Mouse (Mus musculus) retina, adult 2 months (tissue): ENCODE data around the gene Tpp1.

Experiments
- DNase-seq: peaks from one replicate; pipeline ENCODE4 v3.0.0-alpha.2; 2012; ENCODE audit warnings: low read depth, low spot score

The Tpp1 gene

GRCm38 (mm10) chr7:105751491-105752433, at the start of gene Tpp1:
Gene Tpp1 (minus strand): TSS chr7:105752235.
- DNase-seq: peak; percentile 89

- DNase-seq: no peak
These were observed 44.9 kb upstream of the Tpp1 start for GRCm38 (mm10) chr7:105796972-105797371.

DNA sequence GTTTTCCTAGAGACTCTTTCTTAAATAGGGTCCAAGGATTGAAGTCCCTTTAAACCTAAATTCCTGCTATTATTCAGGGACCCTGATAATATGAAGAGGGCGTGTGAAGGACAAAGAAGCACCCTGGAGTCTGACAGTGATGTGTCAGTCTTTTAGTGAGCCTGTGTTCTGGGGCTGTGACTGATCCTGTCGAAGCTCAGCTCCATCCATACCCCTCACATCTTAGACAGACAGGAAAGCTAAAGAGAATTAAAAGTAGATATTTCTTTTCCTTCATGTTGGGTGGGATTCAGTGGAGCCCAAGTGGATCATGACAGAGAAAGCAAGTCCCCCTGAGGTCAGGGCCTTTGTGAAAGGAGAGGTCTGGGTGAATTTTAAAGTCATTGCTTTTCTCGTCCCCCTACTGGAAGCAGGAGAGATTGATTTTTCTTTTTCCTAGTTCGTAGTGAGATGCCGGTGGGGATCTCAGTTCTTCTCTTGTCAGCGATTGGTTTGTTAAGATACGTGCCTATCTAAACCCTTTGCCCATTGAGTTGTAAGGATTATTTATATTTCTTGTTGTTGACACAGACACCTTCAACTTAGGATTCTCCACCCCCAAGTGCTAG, 43.8 kb upstream of the Tpp1 start:
- DNase-seq: no peak

- DNase-seq: no peak
These were observed 41.7 kb upstream of the Tpp1 start for GRCm38 (mm10) chr7:105793701-105794100.

DNA sequence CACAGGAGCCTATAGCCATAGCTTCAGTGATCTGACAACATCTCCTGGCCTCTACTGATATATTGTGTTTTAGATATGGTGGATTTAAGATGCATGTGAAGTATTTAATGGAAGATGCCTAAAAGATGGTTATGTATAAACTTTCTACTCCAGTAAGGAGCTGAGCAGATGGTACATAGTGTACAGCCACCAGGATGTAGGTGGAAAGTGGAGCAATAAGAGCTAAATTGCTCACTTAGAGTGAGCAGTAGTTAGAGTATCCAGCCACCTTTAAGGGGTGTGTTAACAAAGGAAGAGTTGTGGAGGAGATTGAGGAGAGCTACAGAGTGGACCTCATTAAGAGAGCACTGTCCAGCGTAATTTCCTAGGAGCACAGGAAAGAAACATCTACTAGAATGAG, 39.1 kb upstream of the Tpp1 start:
- DNase-seq: no peak

DNA sequence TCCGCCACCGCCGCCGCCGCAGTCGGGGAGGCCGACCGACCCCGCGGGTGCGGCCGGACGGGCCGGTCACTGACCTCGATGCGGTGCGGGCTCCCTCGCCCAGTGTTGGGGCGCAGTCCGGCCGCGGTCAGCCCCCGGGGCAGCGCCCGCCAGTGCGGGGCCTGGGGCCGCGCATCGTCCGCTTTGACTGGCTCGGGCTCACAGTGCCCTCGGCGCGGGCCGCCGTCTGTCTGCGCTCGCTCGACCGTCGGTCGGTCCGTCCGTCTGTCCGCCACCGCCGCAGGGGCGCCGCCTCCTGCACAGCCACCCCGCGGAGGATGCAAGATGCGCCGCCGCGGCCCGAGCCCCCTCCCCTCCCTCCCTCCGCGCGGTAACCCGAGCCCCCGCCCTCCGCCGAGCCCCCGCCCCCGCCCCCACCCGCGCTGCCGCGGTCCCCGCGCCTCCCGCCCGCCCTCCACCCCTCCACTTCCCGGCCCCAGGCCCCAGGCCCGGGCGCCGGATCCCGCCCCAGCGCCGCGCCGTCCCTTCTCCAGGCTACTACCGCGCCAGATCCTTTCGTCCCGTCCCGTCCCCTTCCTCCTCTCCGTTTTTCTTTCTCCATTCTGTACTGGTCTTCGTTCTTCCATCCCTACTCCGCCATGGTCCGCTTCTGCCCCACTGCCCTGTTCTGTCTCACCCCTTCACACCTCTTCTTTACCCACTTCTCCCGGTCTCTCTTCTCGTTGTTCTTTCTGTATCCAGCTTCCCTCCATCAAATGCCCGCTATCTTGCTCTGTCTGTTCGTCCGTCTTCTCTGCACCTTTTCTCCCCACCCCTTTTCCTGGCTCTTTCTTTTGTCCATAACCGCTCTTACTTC, 35.5 kb upstream of the Tpp1 start, which contains the start of gene Dchs1:
Gene Dchs1 (minus strand): TSS at position 370 of the 856 bp plus-strand sequence.
- DNase-seq: no peak

DNA sequence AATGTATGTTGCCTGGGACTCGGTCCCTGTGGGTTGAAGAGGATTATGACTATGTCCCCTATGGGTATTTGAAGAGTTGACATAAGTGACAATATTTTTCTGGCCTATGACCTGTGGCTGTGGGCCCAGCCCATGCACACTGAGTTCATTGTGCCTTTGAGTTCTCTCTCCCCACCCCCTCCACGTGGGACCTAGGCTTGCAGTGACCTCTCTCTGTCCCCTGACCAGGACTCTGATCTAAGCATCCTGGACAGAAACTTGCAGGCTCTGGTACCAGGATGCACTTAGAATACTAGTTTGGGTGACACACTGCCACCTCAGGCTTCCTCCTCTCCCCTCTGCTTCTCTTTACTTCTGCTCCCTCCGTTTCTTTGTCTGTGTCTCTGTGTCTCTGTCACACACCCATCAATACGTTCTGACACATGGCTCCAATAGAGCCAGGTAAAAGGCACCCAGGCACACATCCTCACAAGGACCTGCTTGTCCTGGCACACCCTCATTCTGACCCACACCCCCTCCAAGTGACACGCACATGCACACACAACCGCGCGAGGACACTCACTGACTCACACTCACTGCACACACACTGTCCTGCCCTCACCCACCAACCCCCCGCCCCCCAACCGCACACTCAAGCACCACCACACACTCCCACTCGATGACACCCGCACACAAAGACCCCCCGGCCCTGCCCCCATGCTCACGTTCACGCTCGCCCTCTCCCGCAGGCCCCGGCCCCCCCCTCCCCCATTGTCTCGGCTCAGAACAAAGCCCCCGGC, 34.7 kb upstream of the Tpp1 start:
- no peak for DNase-seq

DNA sequence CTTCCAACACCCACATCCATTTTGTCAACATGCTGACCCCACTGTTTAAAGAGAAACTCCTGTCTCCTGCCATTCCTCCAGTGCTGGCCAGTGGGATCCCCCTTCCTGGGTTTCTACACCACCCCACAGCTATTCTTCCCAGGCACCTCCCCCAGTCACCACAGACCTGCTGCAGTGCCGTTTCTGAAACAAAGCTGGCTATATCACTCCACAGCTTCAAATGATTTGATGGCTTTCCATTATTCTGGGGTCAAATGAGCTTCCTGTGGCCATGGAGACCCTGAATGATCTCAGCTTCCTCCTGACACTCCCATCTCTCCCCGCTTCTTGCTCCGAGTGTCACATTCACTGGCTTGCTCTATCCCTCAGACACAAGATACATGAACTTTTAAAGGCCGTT, 32.5 kb upstream of the Tpp1 start:
- no peak for DNase-seq

DNA sequence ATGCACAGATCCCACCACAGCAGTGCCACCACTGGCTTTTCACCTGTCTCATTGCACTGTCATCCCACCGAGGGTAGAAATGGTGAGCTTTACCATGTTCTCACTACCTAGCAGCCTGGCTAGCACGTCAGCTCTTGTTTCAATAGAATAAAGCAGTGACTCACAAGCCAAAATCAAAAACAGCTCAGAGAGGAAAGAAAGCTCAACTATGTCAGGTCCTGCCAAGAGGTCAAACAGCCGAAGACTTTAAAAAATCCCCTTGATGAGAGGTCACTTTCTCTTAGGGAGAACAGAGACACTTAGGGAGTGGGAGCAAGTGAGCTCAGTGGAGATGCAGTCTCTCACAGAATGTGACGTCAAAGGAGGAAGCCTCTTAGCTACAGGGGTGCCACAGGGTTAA, 31.8 kb upstream of the Tpp1 start:
- DNase-seq: no peak

- no peak for DNase-seq
These were observed 26.7 kb upstream of the Tpp1 start for GRCm38 (mm10) chr7:105778553-105779265.

DNA sequence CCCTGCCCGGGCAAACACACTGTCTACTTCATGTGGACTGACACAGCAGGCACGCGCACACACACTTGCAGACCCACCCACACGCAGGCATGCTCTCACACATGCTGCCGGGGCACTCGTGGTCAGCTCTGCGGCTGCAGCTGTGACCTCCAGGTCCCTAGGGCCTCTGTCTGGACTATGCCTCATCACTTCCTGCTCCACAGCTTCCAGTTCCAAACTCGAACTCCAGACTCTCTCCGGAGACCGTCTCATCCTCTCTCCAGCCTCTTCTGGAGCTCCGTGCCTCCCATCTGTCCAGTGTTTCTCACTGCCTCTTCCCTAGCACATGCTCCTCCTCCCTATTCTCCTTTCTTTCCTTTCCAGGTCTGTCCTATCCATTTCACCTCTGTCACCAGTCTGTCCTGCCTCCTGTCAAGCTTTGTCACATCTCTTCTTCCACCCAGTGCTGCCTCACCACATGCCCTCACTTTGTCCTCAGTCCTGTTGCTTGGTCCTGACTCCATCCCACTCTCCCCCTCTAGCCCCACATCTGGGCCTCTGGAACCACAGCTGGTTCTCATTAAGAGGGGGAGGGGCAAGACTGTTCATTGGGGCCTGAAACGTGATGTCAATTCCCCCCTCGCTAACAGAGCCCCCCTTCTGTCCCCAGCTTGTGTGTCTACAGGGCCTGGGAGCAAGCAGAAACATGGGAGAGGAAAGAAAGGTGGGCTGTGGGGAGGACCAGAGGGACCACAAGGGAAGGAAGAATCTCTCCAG, 25.9 kb upstream of the Tpp1 start:
- DNase-seq: no peak

DNA sequence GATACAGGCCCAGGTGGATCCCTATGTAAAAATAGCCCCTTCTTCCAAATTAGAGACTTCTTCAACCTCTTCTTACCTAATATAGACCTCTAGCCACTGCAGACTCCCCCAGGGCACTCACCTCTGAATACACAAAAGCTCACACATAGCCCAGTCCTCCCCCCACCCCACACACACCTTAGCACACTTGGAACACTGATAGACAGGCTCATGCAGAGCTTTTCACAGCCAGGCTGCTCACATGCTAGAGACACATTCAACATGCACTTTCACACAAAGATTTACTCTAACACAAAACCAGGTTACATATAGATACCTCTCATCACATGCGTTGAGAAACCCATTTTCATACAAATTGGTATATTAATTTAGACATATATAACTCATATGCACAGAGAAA, 25.3 kb upstream of the Tpp1 start:
- DNase-seq: no peak

- no peak for DNase-seq
These were observed 24.0 kb upstream of the Tpp1 start for GRCm38 (mm10) chr7:105776026-105776425.

GRCm38 (mm10) chr7:105774661-105775060, 22.6 kb upstream of the Tpp1 start:
- no peak for DNase-seq

GRCm38 (mm10) chr7:105773041-105773440, 21.0 kb upstream of the Tpp1 start:
- no peak for DNase-seq

- no peak for DNase-seq
These were observed 20.3 kb upstream of the Tpp1 start for GRCm38 (mm10) chr7:105772331-105772730.

DNA sequence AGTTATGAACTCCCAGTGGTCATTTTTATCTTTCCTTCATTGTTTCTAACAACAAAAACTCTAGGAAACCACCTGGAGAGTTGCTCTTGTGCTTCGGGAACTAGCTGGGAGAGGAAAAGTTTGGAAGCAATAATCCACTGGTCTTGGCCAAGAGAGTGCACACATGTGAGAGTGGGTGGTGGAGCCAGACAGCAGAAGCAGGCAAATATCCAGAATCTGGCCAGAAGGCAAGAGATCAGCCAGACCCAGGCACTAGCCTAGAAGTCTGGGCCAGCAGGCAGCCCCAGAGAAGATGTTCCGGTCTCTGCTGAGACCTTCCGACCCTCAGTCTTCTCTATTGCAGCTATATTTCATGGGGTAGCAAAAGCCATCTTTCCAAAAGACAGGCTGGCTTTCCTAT, 17.9 kb upstream of the Tpp1 start:
- DNase-seq: no peak

- DNase-seq: no peak
These were observed 15.7 kb upstream of the Tpp1 start for GRCm38 (mm10) chr7:105767729-105768165.

DNA sequence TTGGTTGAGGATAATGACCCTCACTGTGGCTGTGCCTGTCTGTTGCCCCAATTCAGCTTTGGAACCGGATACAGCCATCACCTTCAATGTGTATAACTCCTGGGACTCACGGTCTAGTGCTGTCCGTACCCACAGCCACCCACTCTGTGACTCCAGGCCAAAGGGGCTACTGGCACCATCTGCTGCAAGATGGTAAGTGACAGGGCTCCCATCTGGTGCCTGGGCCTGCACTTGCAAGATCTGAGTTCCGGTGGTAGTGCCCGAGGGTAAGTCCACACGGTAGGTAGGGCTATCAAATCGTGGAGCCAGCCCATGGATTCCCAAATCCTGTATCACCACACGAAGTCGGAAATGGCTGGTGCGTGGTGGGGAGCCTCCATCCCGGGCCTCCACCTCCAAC, 12.3 kb upstream of the Tpp1 start:
- DNase-seq: no peak
